Mouse (Mus musculus): ENCODE measurements around the gene Ctnna3. TPM values are rescaled to one million over a fixed set of nuclear protein-coding genes. Genes with fewer than 3 reads are reported as not detected.

The Ctnna3 gene
- polyA plus RNA-seq, 2 experiments, result 0.03 TPM; not detected in 1

GRCm38 (mm10) chr10:63423591-63424474 lies 6.1 kb upstream of the Ctnna3 start:
- peaks cover 15% of the 10 kb centered on the region in 2 experiments for H3K4me1 ChIP-seq (replicated peaks; ENCODE audit: control insufficient read depth in 2 of 2, insufficient read depth in 2 of 2, low read length in 1 of 2)
- peak overlapping the region; percentile 33 for H3K4me2 ChIP-seq (ENCODE audit: low read depth)
- H3K27ac ChIP-seq, result peak overlapping the region; percentile 63
- no peaks in the 10 kb centered on the region for H3K9me3 ChIP-seq (ENCODE audit: control insufficient read depth, low read length)
- ATAC-seq (ENCODE audit: insufficient read depth), result peak; percentile 82
- no peaks in the 10 kb centered on the region for H3K27me3 ChIP-seq (ENCODE audit: control insufficient read depth, insufficient read depth, low read length)
- H3K4me3 ChIP-seq (ENCODE audit: insufficient read depth in 1 of 2, low read depth in 2 of 2, low read length in 2 of 2), result no peak overlapping the region
- H3K9ac ChIP-seq (replicated peaks), result no peak overlapping the region; the same call in 1 of the 2 replicates
- DNase-seq (ENCODE audit: low read depth in 3 of 3, low spot score in 3 of 3), result peak in 2 of 3 experiments; percentile 48 to 50
- TF ChIP-seq EP300 (IDR thresholded peaks at IDR 0.05; ENCODE audit: low read depth) (peak; percentile 57), CTCF (IDR thresholded peaks at IDR 0.05; ENCODE audit: low read depth) (no peak)
- WGBS (ENCODE audit: insufficient replicate concordance), result 33% methylated on average over 9 of the region's 9 CpGs
- H3K36me3 ChIP-seq (replicated peaks; ENCODE audit: control insufficient read depth, insufficient read depth, low read depth), result no peaks in the 10 kb centered on the region

DNA sequence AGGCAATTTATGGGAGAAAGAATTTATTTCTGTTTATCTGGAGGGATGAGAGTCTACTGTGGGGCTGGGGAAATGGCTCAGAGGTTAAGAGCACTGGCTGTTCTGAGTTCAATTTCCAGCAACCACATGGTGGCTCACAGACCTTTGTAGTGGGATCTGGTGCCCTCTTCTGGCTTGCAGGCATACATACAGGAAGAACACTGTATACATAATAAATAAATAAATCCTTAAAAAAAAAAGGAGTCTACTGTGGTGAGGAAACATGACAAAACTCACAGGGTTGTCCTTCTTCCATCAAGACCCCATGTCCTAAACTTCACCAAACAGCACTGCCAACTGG lies 5.5 kb upstream of the Ctnna3 start:
- Histone ChIP-seq H3K9me3 (ENCODE audit: control insufficient read depth, low read length) (no peaks in the 10 kb centered on the region), H3K4me2 (ENCODE audit: low read depth) (no peak overlapping the region), H3K27me3 (ENCODE audit: control insufficient read depth, insufficient read depth, low read length) (no peaks in the 10 kb centered on the region), H3K4me1 (replicated peaks; ENCODE audit: control insufficient read depth in 2 of 2, insufficient read depth in 2 of 2, low read length in 1 of 2) (peaks cover 15% of the 10 kb centered on the region in 2 experiments), H3K36me3 (replicated peaks; ENCODE audit: control insufficient read depth, insufficient read depth, low read depth) (no peaks in the 10 kb centered on the region), H3K4me3 (ENCODE audit: insufficient read depth in 1 of 2, low read depth in 2 of 2, low read length in 2 of 2) (no peak overlapping the region), H3K9ac (replicated peaks) (no peak overlapping the region), H3K27ac (no peak overlapping the region)
- ATAC-seq (ENCODE audit: insufficient read depth) (no peak), DNase-seq (ENCODE audit: low read depth in 3 of 3, low spot score in 3 of 3) (peak in 1 of 3 experiments; percentile 51)
- TF ChIP-seq EP300 (IDR thresholded peaks at IDR 0.05; ENCODE audit: low read depth) (no peak), CTCF (IDR thresholded peaks at IDR 0.05; ENCODE audit: low read depth) (peak; percentile 76)

- no peaks in the 10 kb centered on the region for H3K9me3 ChIP-seq (ENCODE audit: control insufficient read depth, low read length)
- H3K9ac ChIP-seq (replicated peaks), result no peak overlapping the region
- WGBS (ENCODE audit: insufficient replicate concordance), result 71% methylated on average over 8 of the region's 8 CpGs
- no peaks in the 10 kb centered on the region for H3K27me3 ChIP-seq (ENCODE audit: control insufficient read depth, insufficient read depth, low read length)
- H3K27ac ChIP-seq, result no peak overlapping the region
- no peak for ATAC-seq (ENCODE audit: insufficient read depth)
- peaks cover 17% of the 10 kb centered on the region in 2 experiments for H3K4me1 ChIP-seq (replicated peaks; ENCODE audit: control insufficient read depth in 2 of 2, insufficient read depth in 2 of 2, low read length in 1 of 2)
- H3K4me3 ChIP-seq (ENCODE audit: insufficient read depth in 1 of 2, low read depth in 2 of 2, low read length in 2 of 2), result no peak overlapping the region
- no peak for DNase-seq (ENCODE audit: low read depth in 3 of 3, low spot score in 3 of 3)
- H3K4me2 ChIP-seq (ENCODE audit: low read depth), result no peak overlapping the region
- no peak for TF ChIP-seq CTCF (IDR thresholded peaks at IDR 0.05; ENCODE audit: low read depth)
- TF ChIP-seq EP300 (IDR thresholded peaks at IDR 0.05; ENCODE audit: low read depth), result no peak
- H3K36me3 ChIP-seq (replicated peaks; ENCODE audit: control insufficient read depth, insufficient read depth, low read depth), result no peaks in the 10 kb centered on the region
Observed at GRCm38 (mm10) chr10:63427146-63427545, 2.8 kb upstream of the Ctnna3 start.

GRCm38 (mm10) chr10:63428243-63429022 lies 1.5 kb upstream of the Ctnna3 start:
- H3K4me3 ChIP-seq (ENCODE audit: insufficient read depth in 1 of 2, low read depth in 2 of 2, low read length in 2 of 2), result peak overlapping the region; percentile 66 to 81
- no peak for DNase-seq (ENCODE audit: low read depth in 3 of 3, low spot score in 3 of 3)
- H3K9ac ChIP-seq (replicated peaks), result peak overlapping the region; percentile 59
- H3K4me2 ChIP-seq (ENCODE audit: low read depth), result peak overlapping the region; percentile 96
- no peaks in the 10 kb centered on the region for H3K27me3 ChIP-seq (ENCODE audit: control insufficient read depth, insufficient read depth, low read length)
- no peaks in the 10 kb centered on the region for H3K36me3 ChIP-seq (replicated peaks; ENCODE audit: control insufficient read depth, insufficient read depth, low read depth)
- ATAC-seq (ENCODE audit: insufficient read depth), result no peak
- H3K9me3 ChIP-seq (ENCODE audit: control insufficient read depth, low read length), result no peaks in the 10 kb centered on the region
- 15% methylated on average over 19 of the region's 19 CpGs for WGBS (ENCODE audit: insufficient replicate concordance)
- H3K27ac ChIP-seq, result no peak overlapping the region
- TF ChIP-seq CTCF (IDR thresholded peaks at IDR 0.05; ENCODE audit: low read depth), result no peak
- TF ChIP-seq EP300 (IDR thresholded peaks at IDR 0.05; ENCODE audit: low read depth), result no peak
- H3K4me1 ChIP-seq (replicated peaks; ENCODE audit: control insufficient read depth in 2 of 2, insufficient read depth in 2 of 2, low read length in 1 of 2), result peaks cover 10% of the 10 kb centered on the region in 2 experiments

GRCm38 (mm10) chr10:63429023-63429340 lies 916 bp upstream of the Ctnna3 start:
- 4% methylated on average over 11 of the region's 11 CpGs for WGBS (ENCODE audit: insufficient replicate concordance)
- H3K27ac ChIP-seq, result no peak overlapping the region

More at GRCm38 (mm10) chr10:63429023-63429340, 916 bp upstream of the Ctnna3 start:
- Histone ChIP-seq H3K27me3 (ENCODE audit: control insufficient read depth, insufficient read depth, low read length) (no peaks in the 10 kb centered on the region), H3K4me1 (replicated peaks; ENCODE audit: control insufficient read depth in 2 of 2, insufficient read depth in 2 of 2, low read length in 1 of 2) (peaks cover 4 to 5% of the 10 kb centered on the region in 2 experiments; a peak in 3 of 4 replicates), H3K4me2 (ENCODE audit: low read depth) (peak overlapping the region; percentile 96), H3K36me3 (replicated peaks; ENCODE audit: control insufficient read depth, insufficient read depth, low read depth) (no peaks in the 10 kb centered on the region), H3K4me3 (ENCODE audit: insufficient read depth in 1 of 2, low read depth in 2 of 2, low read length in 2 of 2) (peak overlapping the region; percentile 66 to 81), H3K9ac (replicated peaks) (peak overlapping the region; percentile 59), H3K9me3 (ENCODE audit: control insufficient read depth, low read length) (no peaks in the 10 kb centered on the region)
- no peak for TF ChIP-seq EP300 (IDR thresholded peaks at IDR 0.05; ENCODE audit: low read depth)
- TF ChIP-seq CTCF (IDR thresholded peaks at IDR 0.05; ENCODE audit: low read depth), result no peak
- DNase-seq (ENCODE audit: low read depth in 3 of 3, low spot score in 3 of 3), result no peak
- ATAC-seq (ENCODE audit: insufficient read depth), result no peak
